Mouse (Mus musculus) left cerebral cortex, postnatal 36 days (tissue): ENCODE measurements around the gene Farsa. TPM values are rescaled to one million over a fixed set of nuclear protein-coding genes. Genes with fewer than 3 reads are reported as not detected.
A peak's percentile ranks its signal among the peaks of the same experiment; 100 is the strongest.
"Not testable (repeated sequence)": the region's sequence is repeated elsewhere in the genome, so short reads cannot be mapped to it uniquely, and the experiment has no call there.

ENCODE experiments used
- DNase-seq, 2 experiments: peaks; one replicate each; pipeline ENCODE4 v3.0.0; 2021 to 2022; ENCODE audit warnings: low spot score in 2 of 2, mixed read lengths in 1 of 2
- intact Hi-C: fragments of 180-260 bp; cut with DNase I; formaldehyde crosslinking; loops from one replicate; pipeline ENCODE4 v1.15.1; 2025
- microRNA-seq: library from miRNA; unstranded; fragments of <30 nt; microRNA quantifications from one replicate; pipeline ENCODE4 v1.2.0, GENCODE M21; 2022
- total RNA-seq, 2 experiments: library from RNA; stranded (reverse); gene quantifications; 2 replicates each; pipeline ENCODE4 v1.2.3; 2021

Farsa gene
- total RNA-seq, 2 experiments from 2014 or later, result 46.2 to 47.8 TPM

- intact Hi-C loops, result no loop called here
- DNase-seq, result no peak
These were observed 50.7 kb downstream of the Farsa start for GRCm38 (mm10) chr8:84907493-84907892.

GRCm38 (mm10) chr8:84907979-84908378 is 51.2 kb downstream of the Farsa start:
- intact Hi-C loops, DNase-seq: not testable (repeated sequence)

GRCm38 (mm10) chr8:84908421-84909161 is 51.8 kb downstream of the Farsa start, which contains the start of gene Dnase2a:
Gene Dnase2a (plus strand): TSS chr8:84908560.
- intact Hi-C loops, result no loop called here
- peak; percentile 67 to 80 for DNase-seq

GRCm38 (mm10) chr8:84909162-84909767 is 52.5 kb downstream of the Farsa start:
- intact Hi-C loops, result no loop called here
- DNase-seq, result no peak

- intact Hi-C loops, result no loop called here
- no peak for DNase-seq
These were observed 53.2 kb downstream of the Farsa start for GRCm38 (mm10) chr8:84909949-84910348.

- intact Hi-C loops, result no loop called here
These were observed 53.8 kb downstream of the Farsa start for GRCm38 (mm10) chr8:84910551-84910950.

GRCm38 (mm10) chr8:84911854-84912253 is 55.1 kb downstream of the Farsa start:
- no peak for DNase-seq
- intact Hi-C loops, result no loop called here

More at GRCm38 (mm10) chr8:84910551-84910950, 53.8 kb downstream of the Farsa start:
- no peak for DNase-seq

- no peak for DNase-seq
- intact Hi-C loops, result no loop called here
These were observed 55.6 kb downstream of the Farsa start for GRCm38 (mm10) chr8:84912391-84912790.

- intact Hi-C loops, result no loop called here
These were observed 56.2 kb downstream of the Farsa start for GRCm38 (mm10) chr8:84912895-84913501.

GRCm38 (mm10) chr8:84913502-84913900 is 56.7 kb downstream of the Farsa start:
- DNase-seq, result no peak
- intact Hi-C loops, result no loop called here

More at GRCm38 (mm10) chr8:84912895-84913501, 56.2 kb downstream of the Farsa start:
- peak; percentile 70 to 79 for DNase-seq

- intact Hi-C loops, result no loop called here
- no peak for DNase-seq
These were observed 57.2 kb downstream of the Farsa start for GRCm38 (mm10) chr8:84913960-84914359.

- intact Hi-C loops, result no loop called here
- no peak for DNase-seq
These were observed 58.5 kb downstream of the Farsa start for GRCm38 (mm10) chr8:84915269-84915668.

GRCm38 (mm10) chr8:84917781-84918180 is 61.0 kb downstream of the Farsa start:
- intact Hi-C loops, result no loop called here
- DNase-seq, result no peak

GRCm38 (mm10) chr8:84918646-84919045 is 61.9 kb downstream of the Farsa start:
- no peak for DNase-seq
- intact Hi-C loops, result no loop called here

Small RNA genes within 50 kb of the gene (microRNA-seq; reads per million reads assigned to microRNA genes)
- 7.9 reads per million, percentile 25 among the genes with 10 or more reads in this experiment for gene Mir7069

Other genes with a start within 250 kb of the Farsa start
- gene Ier2, start 194.1 kb upstream of the Farsa start, total RNA-seq, result 10 to 100 TPM in 1 of 2 experiments, 1 to 10 TPM in 1; 5.6 to 27.6 TPM
- gene Trmt1, start 170.7 kb upstream of the Farsa start, total RNA-seq, result 100 to 1,000 TPM in 1 of 2 experiments, 10 to 100 TPM in 1; 84.5 to 124 TPM
- gene Nacc1, start 169.1 kb upstream of the Farsa start, total RNA-seq, result 10 to 100 TPM; 94.2 to 99.7 TPM
- 1 to 10 TPM; 2.4 to 3.4 TPM for gene Lyl1, start 155.5 kb upstream of the Farsa start, total RNA-seq
- not detected for gene G430095P16Rik, start 134.0 kb upstream of the Farsa start, total RNA-seq
- 100 to 1,000 TPM; 303 to 353 TPM for gene Nfix, start 56.6 kb upstream of the Farsa start, total RNA-seq
- gene Dand5, start 34.2 kb upstream of the Farsa start, total RNA-seq, result 10 to 100 TPM; 10.3 to 10.9 TPM
- 10 to 100 TPM; 26.3 to 26.9 TPM for gene Gadd45gip1, start 25.5 kb upstream of the Farsa start, total RNA-seq
- gene Rad23a, start 16.3 kb upstream of the Farsa start, total RNA-seq, result 10 to 100 TPM; 77.9 to 78.8 TPM
- 100 to 1,000 TPM; 435 to 511 TPM for gene Calr, start 10.1 kb upstream of the Farsa start, total RNA-seq
- 1 to 10 TPM; 8.3 TPM for gene Syce2, start 15.1 kb downstream of the Farsa start, total RNA-seq
- 10 to 100 TPM; 29.6 to 42.4 TPM for gene Gcdh, start 36.9 kb downstream of the Farsa start, total RNA-seq
- gene Klf1, start 44.9 kb downstream of the Farsa start, total RNA-seq, result not detected
- gene Dnase2a, start 51.6 kb downstream of the Farsa start, total RNA-seq, result 1 to 10 TPM; 3.1 to 4.1 TPM
- 10 to 100 TPM; 85.9 to 94.2 TPM for gene Mast1, start 80.4 kb downstream of the Farsa start, total RNA-seq
- gene Rtbdn, start 90.0 kb downstream of the Farsa start, total RNA-seq, result 1 to 10 TPM in 1 of 2 experiments, under 1 TPM in 1; 0.84 to 1.7 TPM
- gene Gm49661, start 112.4 kb downstream of the Farsa start, total RNA-seq, result 1 to 10 TPM in 1 of 2 experiments, not detected in 1; 1.6 TPM
- 100 to 1,000 TPM; 324 to 340 TPM for gene Prdx2, start 112.6 kb downstream of the Farsa start, total RNA-seq
- gene Rnaseh2a, start 112.8 kb downstream of the Farsa start, total RNA-seq, result 10 to 100 TPM; 41.2 to 55.4 TPM
- 100 to 1,000 TPM in 1 of 2 experiments, 10 to 100 TPM in 1; 43.2 to 133 TPM for gene Junb, start 121.7 kb downstream of the Farsa start, total RNA-seq
- gene Hook2, start 133.6 kb downstream of the Farsa start, total RNA-seq, result 10 to 100 TPM in 1 of 2 experiments, 1 to 10 TPM in 1; 8.2 to 10.0 TPM
- gene Best2, start 157.5 kb downstream of the Farsa start, total RNA-seq, result not detected
- 100 to 1,000 TPM; 119 to 143 TPM for gene Asna1, start 168.3 kb downstream of the Farsa start, total RNA-seq
- gene Trir, start 169.8 kb downstream of the Farsa start, total RNA-seq, result 100 to 1,000 TPM; 124 to 132 TPM
- gene Tnpo2, start 179.9 kb downstream of the Farsa start, total RNA-seq, result 100 to 1,000 TPM; 160 to 169 TPM
- 10 to 100 TPM; 21.7 to 22.8 TPM for gene Fbxw9, start 203.1 kb downstream of the Farsa start, total RNA-seq
- gene Gm5741, start 211.0 kb downstream of the Farsa start, total RNA-seq, result not detected
- gene Dhps, start 214.8 kb downstream of the Farsa start, total RNA-seq, result 10 to 100 TPM; 64.4 to 68.5 TPM
- 10 to 100 TPM; 48.2 to 54.8 TPM for gene Wdr83os, start 223.8 kb downstream of the Farsa start, total RNA-seq
- gene Wdr83, start 224.3 kb downstream of the Farsa start, total RNA-seq, result 10 to 100 TPM; 26.0 to 28.9 TPM
- gene Man2b1, start 226.3 kb downstream of the Farsa start, total RNA-seq, result 10 to 100 TPM; 36.6 to 38.2 TPM